In the genomic region with DNA sequence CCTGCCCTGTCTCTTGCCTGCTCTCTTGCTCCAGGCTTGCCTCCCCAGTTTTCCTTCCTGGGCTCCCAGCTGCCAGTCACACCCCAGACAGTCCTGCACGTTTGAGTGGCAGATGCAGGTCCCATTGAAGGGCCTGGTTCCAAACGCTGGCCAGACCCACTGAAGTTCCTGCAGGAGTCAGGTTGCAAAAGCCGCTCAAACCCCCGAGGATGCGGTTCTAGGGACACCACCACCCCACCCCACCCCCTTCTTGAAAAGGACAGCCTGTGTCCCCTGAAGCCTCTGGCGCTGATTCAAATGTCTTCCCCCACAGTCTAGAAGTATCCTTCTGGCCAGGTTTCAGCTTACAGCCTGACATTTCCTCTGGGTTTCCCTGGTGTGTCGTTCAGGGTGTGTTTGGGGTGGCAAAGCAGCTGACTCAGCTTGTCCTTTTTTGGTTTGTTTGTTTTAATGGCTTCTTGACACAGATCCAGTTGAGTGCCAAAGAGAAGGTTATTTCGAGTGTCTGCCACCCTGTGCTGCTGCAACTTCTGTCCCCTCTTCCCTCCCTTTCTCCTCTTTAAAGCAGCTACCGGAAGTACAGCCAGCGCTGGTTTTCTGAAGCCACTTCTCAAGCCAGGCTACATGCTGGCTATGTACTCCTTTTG, we compare ENCODE assay signal across 8 mouse cellular contexts.
A peak's percentile ranks its signal among the peaks of the same experiment; 100 is the strongest.
DNase-seq lines count a peak whose midpoint lies in the region; ATAC-seq and TF ChIP-seq lines count a peak whose summit lies in the region.

No protein-coding gene starts in this region.

- no peak overlapping the region for H3K27ac ChIP-seq in liver, postnatal 0 days (ENCODE audit: low read depth)
- no peak overlapping the region for H3K27ac ChIP-seq in liver, embryonic 12.5 days
- H3K27ac ChIP-seq in heart, embryonic 11.5 days (ENCODE audit: low read depth, low read length): no peak overlapping the region

- no peaks in the 10 kb centered on the region; the same call in 1 of the 2 replicates for H3K4me1 ChIP-seq in liver, postnatal 0 days (ENCODE audit: insufficient read depth)
- H3K4me1 ChIP-seq in liver, embryonic 12.5 days: no peaks in the 10 kb centered on the region
- H3K4me1 ChIP-seq in heart, embryonic 11.5 days (ENCODE audit: control insufficient read depth, insufficient read depth, low read length): no peaks in the 10 kb centered on the region

- H3K36me3 ChIP-seq in liver, postnatal 0 days (replicated peaks; ENCODE audit: insufficient read depth, low read length): no peaks in the 10 kb centered on the region
- no peaks in the 10 kb centered on the region for H3K36me3 ChIP-seq in liver, embryonic 12.5 days
- no peaks in the 10 kb centered on the region for H3K36me3 ChIP-seq in heart, embryonic 11.5 days (ENCODE audit: control insufficient read depth, insufficient read depth, low read length)

- no peak for TF ChIP-seq CTCF in liver, postnatal 0 days (IDR thresholded peaks at IDR 0.05; ENCODE audit: low read depth)

- no peak for TF ChIP-seq EP300 in liver, postnatal 0 days (IDR thresholded peaks at IDR 0.05; ENCODE audit: low read depth)

- H3K9me3 ChIP-seq in liver, postnatal 0 days (ENCODE audit: low read length): no peaks in the 10 kb centered on the region
- H3K9me3 ChIP-seq in liver, embryonic 12.5 days (replicated peaks): no peaks in the 10 kb centered on the region
- no peaks in the 10 kb centered on the region for H3K9me3 ChIP-seq in heart, embryonic 11.5 days (replicated peaks; ENCODE audit: control insufficient read depth, low read length)

- DNase-seq in liver, postnatal 0 days: peak; percentile 13
- DNase-seq in embryo, embryonic 10 days (ENCODE audit: low spot score): peak; percentile 38
- peak; percentile 11 to 16 for DNase-seq in kidney, postnatal 36 days
- no peak for DNase-seq in layer of hippocampus, postnatal 36 days
- DNase-seq in left cerebral cortex, adult 8-10 months (ENCODE audit: low spot score in 2 of 2): no peak
- no peak for DNase-seq in layer of hippocampus, postnatal 14 days (ENCODE audit: low spot score in 2 of 2)

- no peak overlapping the region for H3K4me3 ChIP-seq in liver, postnatal 0 days (ENCODE audit: low read depth, low read length)
- H3K4me3 ChIP-seq in liver, embryonic 12.5 days: no peak overlapping the region
- no peak overlapping the region for H3K4me3 ChIP-seq in heart, embryonic 11.5 days (ENCODE audit: low read depth, low read length)

- no peak for ATAC-seq in liver, postnatal 0 days
- ATAC-seq in liver, embryonic 12.5 days: no peak
- ATAC-seq in heart, embryonic 11.5 days (replicated peaks; ENCODE audit: insufficient number of reproducible peaks, low FRiP score, low TSS enrichment): no peak

- no peak overlapping the region for H3K4me2 ChIP-seq in liver, postnatal 0 days (ENCODE audit: low read depth, low read length)
- H3K4me2 ChIP-seq in liver, embryonic 12.5 days: no peak overlapping the region
- H3K4me2 ChIP-seq in heart, embryonic 11.5 days: peak overlapping the region; percentile 41

- H3K27me3 ChIP-seq in liver, postnatal 0 days (ENCODE audit: insufficient read depth, low read length): no peaks in the 10 kb centered on the region
- H3K27me3 ChIP-seq in liver, embryonic 12.5 days (replicated peaks): no peaks in the 10 kb centered on the region
- H3K27me3 ChIP-seq in heart, embryonic 11.5 days (ENCODE audit: control insufficient read depth, insufficient read depth, low read length): no peaks in the 10 kb centered on the region

- no peak overlapping the region for H3K9ac ChIP-seq in liver, postnatal 0 days (replicated peaks)
- no peak overlapping the region for H3K9ac ChIP-seq in liver, embryonic 12.5 days
- 0 out of 2 replicates have a peak overlapping the region, but pooled peaks have one; percentile 36 for H3K9ac ChIP-seq in heart, embryonic 11.5 days (ENCODE audit: low read depth, low read length)

- WGBS in liver, postnatal 0 days (ENCODE audit: insufficient replicate concordance): 14% methylated on average over 10 of the region's 10 CpGs
- 19% methylated on average over 10 of the region's 10 CpGs for WGBS in liver, embryonic 12.5 days (ENCODE audit: insufficient replicate concordance)
- 7% methylated on average over 10 of the region's 10 CpGs for WGBS in heart, embryonic 11.5 days (ENCODE audit: insufficient replicate concordance)

Comparison
In these comparisons a context has a peak if more than half of its experiments do, and no peak if none do; other contexts are left out.
1. DNase-seq: peak in liver, postnatal 0 days (single experiment), embryo, embryonic 10 days (single experiment) and kidney, postnatal 36 days (2 of 2); none in layer of hippocampus, postnatal 36 days (0 of 2), left cerebral cortex, adult 8-10 months (0 of 2) and layer of hippocampus, postnatal 14 days (0 of 2).